ENCODE assay signal across 28 mouse cellular contexts in genomic region chr3:102964033-102964432, GRCm38 (mm10). TPM values are rescaled to one million over a fixed set of nuclear protein-coding genes. Genes with fewer than 3 reads are reported as not detected.
"Had no signal": no experiment of that assay in that cellular context is flagged by ENCODE, and none has a peak within 500 bp of the region (broad histone marks: within the 10 kb centered on the region; RNA-seq: fewer than 3 reads in every experiment).

Nr1h5 (minus strand) TSS chr3:102964133.

- H3K36me3 ChIP-seq: heart, embryonic 10.5 days; heart, embryonic 12.5 days; hindbrain, embryonic 12.5 days; kidney, embryonic 15.5 days; limb, embryonic 13.5 days; limb, embryonic 15.5 days had no signal

- H3K9ac ChIP-seq: forebrain, postnatal 0 days; heart, embryonic 12.5 days; hindbrain, embryonic 12.5 days; hindbrain, embryonic 14.5 days; kidney, embryonic 15.5 days; limb, embryonic 13.5 days; limb, embryonic 15.5 days had no signal

- H3K4me3 ChIP-seq: gastrocnemius, adult 2 months; heart, embryonic 10.5 days; heart, embryonic 12.5 days; hindbrain, embryonic 12.5 days; kidney, embryonic 15.5 days; limb, embryonic 13.5 days; limb, embryonic 15.5 days had no signal

- ATAC-seq: forebrain, postnatal 0 days; hindbrain, embryonic 16.5 days; intestine, embryonic 16.5 days had no signal

- H3K27me3 ChIP-seq: heart, embryonic 12.5 days; hindbrain, embryonic 12.5 days; kidney, embryonic 15.5 days; limb, embryonic 13.5 days; limb, embryonic 15.5 days had no signal

- DNase-seq: forebrain, postnatal 0 days; gastrocnemius, adult 2 months; gastrocnemius, postnatal 10 days; gastrocnemius, postnatal 25 days; heart, adult 18-20 months; heart, postnatal 10 days; kidney, adult 11 months; kidney, adult 2 months; kidney, adult 9 months; kidney, postnatal 14 days; kidney, postnatal 36 days; layer of hippocampus, adult 9-11 months; layer of hippocampus, postnatal 36 days; left cerebral cortex, postnatal 4 days had no signal

- H3K9me3 ChIP-seq: heart, embryonic 10.5 days; heart, embryonic 12.5 days; hindbrain, embryonic 12.5 days; kidney, embryonic 15.5 days; limb, embryonic 13.5 days; limb, embryonic 15.5 days had no signal

- H3K4me1 ChIP-seq: hindbrain, embryonic 12.5 days; kidney, embryonic 15.5 days; limb, embryonic 13.5 days; limb, embryonic 15.5 days had no signal

- H3K27ac ChIP-seq: gastrocnemius, adult 2 months; heart, embryonic 10.5 days; hindbrain, embryonic 12.5 days; hindbrain, embryonic 14.5 days; kidney, embryonic 15.5 days; kidney, postnatal 0 days; limb, embryonic 13.5 days; limb, embryonic 15.5 days had no signal

- H3K4me2 ChIP-seq: heart, embryonic 12.5 days; hindbrain, embryonic 12.5 days; hindbrain, embryonic 14.5 days; kidney, embryonic 15.5 days; limb, embryonic 13.5 days; limb, embryonic 15.5 days had no signal

RNA-seq across cellular contexts. Expression of gene Nr1h5, which starts in this region (rescaled TPM):
- polyA plus RNA-seq: heart, embryonic 14.5 days; hindbrain, embryonic 12.5 days; intestine, embryonic 14.5 days; kidney, postnatal 0 days; large intestine, adult 2 months; limb, embryonic 11.5 days; limb, embryonic 13.5 days; limb, embryonic 15.5 days had no signal
